Mouse (Mus musculus) forebrain, embryonic 11.5 days (tissue): ENCODE measurements around the gene Utp3. TPM values are rescaled to one million over a fixed set of nuclear protein-coding genes. Genes with fewer than 3 reads are reported as not detected.

Experiments
- ATAC-seq: fragments of 200-750 bp; cut with Nextera tagmentation; replicated peaks from 2 replicates; pipeline ENCODE4 v1.8.0; 2017; ENCODE audit warnings: moderate TSS enrichment; ENCODE audit not compliant: low FRiP score
- DNase-seq: peaks from one replicate; pipeline ENCODE4 v3.0.0-alpha.2; 2017; ENCODE audit warnings: low spot score
- H3K27ac ChIP-seq: fragments of 300-500 bp; sonication (generic); 2 replicates; pipeline ENCODE4 v1.5.1; 2014; ENCODE audit warnings: low read depth, low read length
- H3K27me3 ChIP-seq: fragments of 300-500 bp; sonication (generic); 2 replicates; pipeline ENCODE4 v1.6.1; 2014; ENCODE audit warnings: mild to moderate bottlenecking, low read length, mixed read lengths; ENCODE audit not compliant: control insufficient read depth, insufficient read depth
- H3K36me3 ChIP-seq: fragments of 300-500 bp; sonication (generic); 2 replicates; pipeline ENCODE4 v1.6.1; 2014; ENCODE audit warnings: mild to moderate bottlenecking, low read length, moderate library complexity, mixed read lengths; ENCODE audit not compliant: control insufficient read depth, insufficient read depth
- H3K4me1 ChIP-seq: fragments of 300-500 bp; sonication (generic); replicated peaks from 2 replicates; pipeline ENCODE4 v1.6.1; 2014; ENCODE audit warnings: low read length, mixed read lengths; ENCODE audit not compliant: control insufficient read depth, insufficient read depth
- H3K4me2 ChIP-seq: fragments of 300-500 bp; sonication (generic); 2 replicates; pipeline ENCODE4 v1.6.1; 2014; ENCODE audit warnings: low read depth, mild to moderate bottlenecking, low read length, moderate library complexity, mixed read lengths; ENCODE audit not compliant: severe bottlenecking
- H3K4me3 ChIP-seq: fragments of 300-500 bp; sonication (generic); 2 replicates; pipeline ENCODE4 v1.5.1; 2014; ENCODE audit warnings: low read depth, low read length
- H3K9ac ChIP-seq: fragments of 300-500 bp; sonication (generic); 2 replicates; pipeline ENCODE4 v1.6.1; 2014; ENCODE audit warnings: low read length
- H3K9me3 ChIP-seq: fragments of 300-500 bp; sonication (generic); 2 replicates; pipeline ENCODE4 v1.6.1; 2016; ENCODE audit warnings: low read length, mixed read lengths; ENCODE audit not compliant: control insufficient read depth
- WGBS: fragments of 180-500 bp; shearing (Covaris S2); extraction: QIAGEN DNeasy Blood & Tissue Kit; methylation state at CpG from one replicate; pipeline ENCODE4 v1.1.7; 2014; 5-methylcytosine and 5-hydroxymethylcytosine counted together
- polyA plus RNA-seq: library from polyadenylated mRNA; unstranded; fragments of >200 nt; fragmentation: Nextera tagmentation; extraction: Ambion mirVana; gene quantifications from 2 replicates; pipeline ENCODE4 v1.2.1, GENCODE M21; 2014

Utp3 gene
- polyA plus RNA-seq, 1 experiment from 2014 or later, result 77.6 TPM

DNA sequence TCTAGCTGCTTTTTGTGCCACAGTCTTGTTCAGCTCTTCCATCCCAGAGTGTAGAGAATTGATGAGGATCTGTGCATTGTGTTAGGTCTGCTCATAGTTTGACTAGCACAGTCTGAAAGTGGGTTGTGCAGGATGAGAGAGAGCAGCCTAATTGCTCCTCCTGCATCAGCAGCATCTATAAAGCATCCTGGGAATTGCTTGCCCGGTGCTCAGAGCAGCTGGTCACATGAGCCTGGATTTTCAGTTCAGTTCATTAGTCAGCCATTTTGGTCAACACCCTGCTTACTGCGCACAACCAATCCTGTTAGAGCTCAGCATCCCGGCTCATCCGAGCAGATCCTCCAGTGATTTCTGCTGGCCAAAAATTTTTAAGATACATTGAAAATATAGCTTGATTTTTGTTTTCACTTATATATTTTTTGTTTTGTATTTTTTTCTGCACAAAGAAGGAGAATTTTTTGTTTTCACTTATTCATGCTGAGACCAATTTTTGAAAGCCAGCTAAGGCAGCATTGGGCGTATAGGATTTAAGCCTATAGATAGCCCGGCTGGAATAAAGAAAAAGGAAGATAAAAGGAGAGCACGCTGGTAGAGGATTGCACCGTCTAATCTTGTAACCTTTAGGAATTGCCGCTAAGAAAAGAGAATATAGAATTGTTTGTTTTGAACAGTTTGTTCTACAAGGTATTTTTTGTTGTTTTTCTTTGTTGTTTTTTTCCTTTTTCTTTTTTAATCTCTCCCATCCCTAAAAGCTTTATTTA is 29.2 kb downstream of the Utp3 start:
- Histone ChIP-seq H3K36me3 (no peaks in the 10 kb centered on the region), H3K27me3 (no peaks in the 10 kb centered on the region), H3K4me2 (peak overlapping the region; percentile 52), H3K27ac (peak overlapping the region; percentile 59), H3K4me3 (peak overlapping the region; percentile 34), H3K4me1 (peaks cover 19% of the 10 kb centered on the region), H3K9ac (peak overlapping the region; percentile 46), H3K9me3 (no peaks in the 10 kb centered on the region)
- peak; percentile 75 for DNase-seq
- 27% methylated on average over 9 of the region's 9 CpGs for WGBS
- peak; percentile 95 for ATAC-seq

- H3K9ac ChIP-seq, result peak overlapping the region; percentile 46
- peak overlapping the region; percentile 34 for H3K4me3 ChIP-seq
- ATAC-seq, result peak; percentile 55
- peak overlapping the region; percentile 52 for H3K4me2 ChIP-seq
- no peaks in the 10 kb centered on the region for H3K9me3 ChIP-seq
- DNase-seq, result peak; percentile 56
- no peaks in the 10 kb centered on the region for H3K36me3 ChIP-seq
- H3K27ac ChIP-seq, result no peak overlapping the region; the same call in 1 of the 2 replicates
- H3K4me1 ChIP-seq, result peaks cover 19% of the 10 kb centered on the region
- 33% methylated on average over 9 of the region's 9 CpGs for WGBS
- no peaks in the 10 kb centered on the region for H3K27me3 ChIP-seq
Observed at GRCm38 (mm10) chr5:88584061-88584460, 29.8 kb downstream of the Utp3 start.

DNA sequence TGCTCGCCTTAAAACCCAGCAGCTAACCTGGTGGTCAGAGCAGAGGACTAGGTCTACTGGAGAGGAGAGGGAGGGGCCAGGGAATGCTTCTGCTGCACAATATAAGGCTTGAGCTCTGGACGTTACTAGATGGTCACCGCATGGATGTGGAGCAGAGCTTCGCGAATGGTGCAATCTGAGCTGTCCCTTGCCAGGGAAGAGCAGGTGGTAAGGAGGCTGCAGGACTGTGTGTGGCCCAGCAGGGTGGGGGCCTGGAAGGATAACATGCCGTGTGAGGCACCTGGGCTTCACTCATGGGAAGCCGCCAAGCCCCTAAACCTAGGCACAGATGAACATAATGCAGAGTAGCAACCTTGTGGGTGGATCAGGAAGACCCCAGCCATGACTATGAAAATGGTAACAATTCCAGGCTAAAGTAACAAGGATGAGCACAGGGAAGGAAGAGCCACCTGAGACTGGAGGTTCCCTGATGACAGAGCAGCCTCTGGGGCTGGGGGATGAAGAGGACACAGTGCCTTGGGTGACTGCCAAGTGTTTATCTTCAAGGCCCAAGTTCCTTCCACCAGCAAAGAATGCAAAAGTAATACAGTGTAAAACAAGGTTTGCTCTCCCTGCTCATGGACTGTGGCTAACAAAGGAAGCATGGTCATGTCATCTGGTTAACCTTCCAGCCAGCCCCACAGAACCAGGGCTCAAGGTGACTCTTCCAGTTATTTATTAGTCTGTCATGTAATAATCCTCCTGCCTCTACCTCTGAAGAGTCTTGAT is 32.3 kb downstream of the Utp3 start:
- no peak overlapping the region for H3K9ac ChIP-seq
- no peaks in the 10 kb centered on the region for H3K36me3 ChIP-seq
- H3K4me1 ChIP-seq, result peaks cover 19% of the 10 kb centered on the region
- H3K27me3 ChIP-seq, result no peaks in the 10 kb centered on the region
- H3K9me3 ChIP-seq, result no peaks in the 10 kb centered on the region
- no peak overlapping the region for H3K27ac ChIP-seq
- 79% methylated on average over 7 of the region's 7 CpGs for WGBS
- DNase-seq (no peak), ATAC-seq (no peak)
- H3K4me3 ChIP-seq, result peak overlapping the region; percentile 34; the same call in 1 of the 2 replicates
- H3K4me2 ChIP-seq, result peak overlapping the region; percentile 52

GRCm38 (mm10) chr5:88587211-88587934 is 33.1 kb downstream of the Utp3 start:
- DNase-seq (peak; percentile 57), ATAC-seq (peak; percentile 17)
- H3K27ac ChIP-seq, result no peak overlapping the region
- H3K36me3 ChIP-seq, result no peaks in the 10 kb centered on the region
- no peak overlapping the region for H3K4me3 ChIP-seq
- H3K4me1 ChIP-seq, result peaks cover 19% of the 10 kb centered on the region
- H3K9ac ChIP-seq, result peak overlapping the region; percentile 1; the same call in 1 of the 2 replicates
- 48% methylated on average over 13 of the region's 13 CpGs for WGBS
- H3K4me2 ChIP-seq, result peak overlapping the region; percentile 52; the same call in 1 of the 2 replicates
- no peaks in the 10 kb centered on the region for H3K9me3 ChIP-seq
- H3K27me3 ChIP-seq, result no peaks in the 10 kb centered on the region

DNA sequence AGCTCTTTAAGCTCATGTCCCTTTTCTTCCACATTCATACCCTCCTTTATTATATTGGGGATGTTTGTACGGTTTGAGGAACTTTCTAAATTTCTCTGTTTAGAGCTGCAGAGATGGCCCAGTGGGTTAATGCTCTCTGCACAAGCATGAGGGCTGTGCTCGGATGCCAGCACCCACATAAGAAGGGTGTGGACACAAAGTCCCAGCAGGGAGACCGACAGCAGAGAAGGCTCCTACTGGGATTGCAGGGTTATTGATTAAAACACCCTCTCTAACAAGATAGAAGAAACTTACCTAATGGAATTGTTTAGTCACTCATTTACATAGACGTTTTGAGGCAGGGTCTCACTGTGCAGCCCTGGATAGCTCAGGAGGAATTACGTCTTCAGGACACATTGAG is 34.2 kb downstream of the Utp3 start:
- no peak overlapping the region for H3K9ac ChIP-seq
- no peak overlapping the region for H3K4me2 ChIP-seq
- no peak overlapping the region for H3K4me3 ChIP-seq
- no peak for DNase-seq
- H3K27ac ChIP-seq, result no peak overlapping the region
- H3K36me3 ChIP-seq, result no peaks in the 10 kb centered on the region
- H3K4me1 ChIP-seq, result peaks cover 19% of the 10 kb centered on the region
- H3K27me3 ChIP-seq, result no peaks in the 10 kb centered on the region
- no peaks in the 10 kb centered on the region for H3K9me3 ChIP-seq
- WGBS, result 53% methylated on average over 5 of the region's 5 CpGs
- no peak for ATAC-seq

DNA sequence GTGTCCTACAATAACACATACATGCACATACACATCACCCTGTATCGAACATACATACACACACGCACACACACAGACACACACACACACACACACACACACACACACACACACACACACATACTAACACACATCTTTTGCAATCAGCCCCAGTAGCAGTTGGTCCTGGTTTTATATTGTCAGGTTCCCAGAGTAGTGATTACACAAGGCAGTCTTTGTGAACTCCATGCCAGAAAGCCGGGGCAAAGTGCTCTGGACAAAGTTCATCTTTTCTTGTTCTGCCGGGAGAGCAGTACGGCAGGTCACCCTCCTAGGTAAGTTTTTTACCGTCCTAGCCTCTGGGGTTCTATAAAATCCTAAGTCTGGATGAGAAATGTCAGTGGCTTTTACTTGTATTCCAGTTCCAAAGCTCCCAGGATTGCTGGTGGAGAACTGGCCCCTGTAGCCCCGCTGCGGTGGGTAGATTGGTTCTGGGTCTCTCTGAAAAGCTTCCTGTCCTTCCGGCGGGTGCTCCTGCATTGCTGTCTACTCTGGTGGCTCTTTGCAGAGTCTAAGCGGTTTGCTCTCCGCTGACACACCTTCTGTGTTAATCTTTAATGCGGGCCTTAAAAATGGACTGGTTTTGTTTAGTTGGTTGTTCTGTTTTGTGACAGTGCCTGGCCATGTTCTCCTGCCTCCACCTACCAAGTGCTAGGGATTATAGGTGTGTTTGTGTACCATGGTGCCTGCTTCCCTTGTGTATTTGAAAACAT is 39.3 kb downstream of the Utp3 start:
- Histone ChIP-seq H3K9ac (no peak overlapping the region), H3K27me3 (no peaks in the 10 kb centered on the region), H3K4me1 (no peaks in the 10 kb centered on the region), H3K4me2 (no peak overlapping the region), H3K36me3 (no peaks in the 10 kb centered on the region), H3K4me3 (no peak overlapping the region), H3K27ac (no peak overlapping the region), H3K9me3 (no peaks in the 10 kb centered on the region)
- 93% methylated on average over 13 of the region's 13 CpGs for WGBS
- no peak for DNase-seq
- ATAC-seq, result no peak

- Histone ChIP-seq H3K27me3 (no peaks in the 10 kb centered on the region), H3K4me3 (no peak overlapping the region), H3K4me2 (no peak overlapping the region), H3K27ac (no peak overlapping the region), H3K36me3 (no peaks in the 10 kb centered on the region), H3K9me3 (no peaks in the 10 kb centered on the region), H3K4me1 (no peaks in the 10 kb centered on the region), H3K9ac (no peak overlapping the region)
- ATAC-seq (no peak), DNase-seq (no peak)
- WGBS, result 95% methylated on average over 7 of the region's 7 CpGs
Observed at GRCm38 (mm10) chr5:88594173-88594569, 39.9 kb downstream of the Utp3 start.
